Mouse (Mus musculus): ENCODE measurements around the gene Rnf19b.

The Rnf19b gene

DNA sequence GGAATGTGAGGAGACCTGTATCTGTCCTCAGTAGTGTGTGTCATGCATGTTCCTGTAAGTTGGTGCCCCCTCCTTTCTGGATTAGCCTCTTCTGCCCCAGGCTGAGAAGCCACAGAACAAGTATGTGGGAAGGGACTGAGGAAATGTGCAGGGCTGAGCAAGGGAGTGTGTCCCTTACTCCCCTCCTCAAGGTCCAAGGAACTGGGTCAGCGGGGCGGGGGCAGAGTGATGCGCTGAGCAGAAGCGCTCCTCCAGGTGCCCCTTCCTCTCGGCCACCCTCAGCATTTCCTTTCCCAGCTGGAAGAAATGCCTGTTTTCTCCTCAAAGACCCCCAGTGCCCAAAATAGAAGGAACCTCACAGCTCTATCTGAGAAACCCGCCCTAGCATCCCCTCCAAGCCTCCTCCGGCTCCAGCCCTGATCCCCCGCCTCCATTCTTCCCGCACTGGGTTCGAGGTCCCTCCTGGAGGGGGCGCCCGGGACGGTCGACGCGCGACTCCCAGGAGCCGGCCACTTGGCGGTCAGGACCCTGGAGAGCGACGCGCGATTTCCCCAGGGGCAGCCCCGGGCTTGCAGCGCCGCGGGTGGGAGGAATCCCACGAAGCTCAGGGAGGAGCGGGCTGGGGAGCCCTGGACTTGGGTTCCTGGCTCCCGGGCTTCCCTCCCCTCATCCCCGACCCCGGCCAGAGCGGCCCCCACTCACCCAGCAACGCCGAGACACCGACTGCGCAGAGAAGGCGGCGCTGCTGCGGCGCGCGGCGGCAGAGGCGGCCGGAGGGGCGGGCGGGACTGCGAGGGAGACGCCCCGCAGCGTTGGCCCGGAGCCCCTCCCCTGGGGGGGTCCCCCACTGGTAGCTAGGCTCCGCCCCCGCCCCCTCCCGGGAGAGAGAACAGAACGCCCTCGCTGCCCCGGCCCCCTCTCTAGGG is 62.7 kb downstream of the Rnf19b start:
- peak; percentile 61 to 67 for DNase-seq

DNA sequence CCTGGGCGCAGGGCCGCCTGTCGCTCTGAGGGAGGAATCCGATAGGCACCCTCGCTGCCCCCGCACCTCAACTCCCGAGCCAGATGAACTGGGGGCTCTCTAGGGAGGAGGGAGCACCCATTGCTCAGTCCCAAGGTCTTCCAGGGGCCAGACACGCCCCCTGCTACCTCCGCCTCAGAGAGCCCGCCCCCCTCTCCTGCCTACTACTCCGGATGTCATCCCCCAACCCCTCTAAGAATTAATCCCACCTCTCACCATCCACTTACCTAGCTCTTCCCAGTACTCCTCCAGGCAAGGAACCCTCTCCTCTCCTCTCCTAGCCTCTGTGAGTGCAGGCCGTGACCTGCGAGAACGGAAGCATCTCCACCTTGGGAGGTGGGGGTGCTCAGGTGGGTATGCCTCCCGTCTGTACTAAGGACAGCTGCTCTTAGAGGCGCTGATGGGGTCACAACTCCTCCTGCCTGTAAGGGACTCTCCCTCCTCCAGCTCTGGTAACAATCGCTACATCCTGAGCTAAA is 63.6 kb downstream of the Rnf19b start, which contains the start of gene Hpca:
TSS of gene Hpca (minus strand) at position 468 of the 518 bp plus-strand sequence.
- DNase-seq, result peak in 1 of 2 experiments; percentile 33

DNA sequence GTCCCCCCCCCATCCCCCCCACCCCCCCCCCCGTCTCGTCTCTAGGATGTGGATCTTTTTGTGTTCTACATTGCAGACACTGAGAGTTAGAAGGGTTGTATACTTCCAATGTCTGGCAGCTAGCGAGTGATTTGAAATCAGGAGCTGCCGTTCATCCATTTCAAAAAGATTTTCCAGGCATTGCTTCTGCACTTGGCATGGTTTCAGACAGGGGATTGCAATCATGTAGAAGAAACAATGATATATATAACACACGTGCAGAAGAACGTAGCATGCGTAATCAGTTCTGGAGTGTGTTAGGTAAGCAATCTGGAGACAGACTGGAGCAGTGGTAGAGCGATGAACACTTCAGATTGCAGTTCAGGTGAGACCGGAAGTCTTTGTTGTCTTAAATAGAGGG is 64.0 kb downstream of the Rnf19b start:
- DNase-seq, result no peak

DNA sequence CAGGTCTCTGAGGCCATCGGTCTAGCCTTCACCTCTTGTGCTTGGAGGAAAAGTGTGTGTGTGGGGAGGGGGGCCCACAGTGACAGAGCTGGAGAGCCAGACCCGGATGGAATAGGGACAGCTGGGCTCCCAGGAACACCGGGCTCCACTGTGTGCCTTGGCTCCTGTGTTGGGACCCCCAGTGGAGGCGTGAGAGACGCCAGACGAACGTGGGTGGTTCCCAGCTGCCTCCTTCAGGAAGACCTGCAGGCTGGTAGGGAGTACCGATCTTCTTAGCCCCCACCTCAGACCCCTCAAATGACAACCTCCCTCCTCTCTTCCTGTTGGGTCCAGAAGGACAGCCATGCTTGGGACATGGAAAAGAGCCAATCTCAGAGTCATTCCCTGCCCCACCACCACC is 64.6 kb downstream of the Rnf19b start:
- no peak for DNase-seq

DNA sequence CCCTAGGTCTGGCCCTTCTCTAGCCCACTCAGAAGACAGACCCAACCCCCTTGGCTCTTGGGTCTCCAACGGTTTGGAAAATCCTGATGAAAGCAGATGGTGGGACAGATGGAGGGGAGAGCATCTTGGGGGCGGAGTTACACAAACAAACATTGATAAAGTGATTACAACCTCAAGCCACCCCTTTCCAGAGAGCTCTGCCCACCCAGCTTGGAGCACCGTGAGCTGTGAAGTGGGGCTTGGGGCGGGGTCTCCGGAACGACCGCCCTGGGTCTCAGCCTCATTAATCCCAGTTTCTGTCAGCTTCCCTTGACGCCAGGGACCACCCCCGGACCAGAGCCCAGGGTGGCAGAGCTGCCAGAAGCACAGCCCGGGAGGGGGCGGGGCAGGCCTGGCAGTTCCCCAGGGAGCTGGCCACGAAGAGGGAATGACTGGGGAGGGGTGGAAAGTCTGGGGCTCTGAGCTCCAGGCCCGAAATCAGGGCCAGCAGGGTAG is 66.6 kb downstream of the Rnf19b start:
- peak; percentile 69 to 74 for DNase-seq

DNA sequence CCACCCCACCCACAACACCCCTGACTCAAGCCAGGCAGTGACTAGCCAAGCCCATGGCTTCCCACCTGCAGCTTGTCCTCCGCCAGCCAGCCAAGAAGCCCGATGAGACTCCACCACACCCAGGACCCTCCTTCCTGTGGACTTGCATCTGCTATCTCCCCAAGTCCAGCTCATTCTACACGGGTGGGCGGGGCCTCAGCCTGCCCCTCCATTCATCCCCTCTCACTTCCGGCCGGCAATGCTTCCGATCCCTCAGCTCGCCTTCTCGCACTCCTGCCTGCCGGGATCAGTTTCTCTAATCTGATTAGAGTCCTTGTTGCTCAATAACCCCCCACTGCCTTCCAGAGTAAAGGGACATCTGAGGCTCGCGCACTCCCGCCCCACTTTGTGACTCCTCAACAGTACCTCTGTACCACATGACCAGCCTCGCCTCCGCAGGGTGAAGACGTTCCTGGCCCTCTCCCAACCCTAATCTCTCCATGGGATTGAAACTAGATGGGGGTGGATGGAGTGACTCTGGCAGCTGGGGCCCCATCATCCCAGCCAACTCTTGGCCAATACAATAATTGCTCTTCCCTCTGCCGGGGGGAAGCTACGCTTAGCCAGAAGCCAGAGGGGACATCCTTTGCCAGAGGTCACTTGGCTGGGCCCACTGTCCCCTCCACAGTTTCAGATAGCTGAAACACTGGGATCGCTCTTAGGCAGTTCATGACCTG is 67.8 kb downstream of the Rnf19b start:
- DNase-seq, result peak; percentile 68 to 80

DNA sequence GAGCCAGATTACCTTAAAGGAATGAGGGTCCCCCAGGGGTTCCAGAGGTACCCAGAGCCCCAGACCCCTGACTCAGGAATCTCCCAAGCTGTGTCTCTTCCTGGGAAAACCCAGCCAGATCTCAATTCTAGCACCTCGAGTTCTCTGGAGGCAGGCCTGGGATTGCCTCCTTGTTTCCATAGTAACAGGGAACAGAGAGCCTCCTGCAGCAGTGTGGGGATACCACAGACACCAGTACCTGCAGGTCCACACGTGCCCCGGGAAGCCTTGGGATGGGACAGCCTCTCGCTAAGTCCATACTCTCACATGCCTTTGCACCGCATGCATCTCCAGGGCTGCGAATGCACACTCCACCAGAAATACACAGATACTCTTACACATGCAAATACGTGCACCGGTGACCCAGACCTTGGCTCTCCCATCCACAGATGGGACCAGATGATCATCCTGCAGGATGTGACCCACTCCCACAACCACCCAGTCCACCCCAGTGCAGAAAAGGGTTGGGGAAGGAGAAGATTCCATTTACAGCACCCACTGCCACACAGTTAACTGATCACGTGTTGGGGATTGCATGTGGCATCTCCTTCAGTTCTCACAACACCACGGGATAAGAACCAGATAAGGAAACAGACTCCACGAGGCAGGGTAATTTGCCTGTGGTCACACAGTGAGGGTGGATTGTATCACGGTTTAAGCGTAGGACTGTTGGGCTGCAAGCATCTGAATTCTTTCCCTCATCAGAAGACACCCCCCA is 70.7 kb downstream of the Rnf19b start:
- DNase-seq, result no peak

DNA sequence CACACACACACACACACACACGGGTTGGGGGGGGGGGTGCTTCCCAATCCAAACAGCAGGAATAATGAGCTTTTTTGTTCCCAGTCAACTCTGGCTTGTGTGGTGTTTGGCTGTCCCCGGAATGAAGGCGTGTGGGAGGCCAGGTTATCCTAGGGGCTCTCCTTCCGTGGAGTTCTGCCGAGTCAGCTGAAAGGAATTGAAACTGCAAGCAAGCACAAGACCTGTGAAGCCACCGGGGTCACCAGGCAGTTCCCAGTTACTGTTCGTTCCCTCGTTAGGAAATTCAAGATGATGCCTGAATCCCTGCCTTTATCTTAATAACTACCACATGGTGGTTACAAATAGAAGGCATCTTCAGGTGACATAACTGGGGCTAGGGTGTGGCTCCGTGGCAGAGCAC is 71.3 kb downstream of the Rnf19b start:
- DNase-seq, result no peak

DNA sequence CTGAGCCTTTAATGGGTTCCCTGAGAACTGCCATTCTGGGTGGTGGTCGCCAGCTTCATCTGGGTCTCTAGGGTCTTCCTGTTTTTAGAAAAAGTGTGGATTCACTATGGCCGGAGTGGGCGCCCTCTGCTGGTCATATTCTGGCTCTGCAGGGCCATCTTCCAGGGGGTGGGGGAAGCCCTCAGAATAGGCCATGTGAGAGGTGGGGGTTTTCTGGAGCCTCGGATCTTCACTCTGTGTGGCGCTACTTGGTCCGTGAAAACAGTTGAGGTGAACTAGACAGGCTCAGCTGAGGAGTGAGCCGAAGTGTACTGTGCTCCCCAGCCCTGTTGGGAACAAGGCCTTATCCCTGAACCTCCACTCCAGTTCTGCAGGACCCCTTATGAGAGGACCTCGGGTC is 72.1 kb downstream of the Rnf19b start:
- DNase-seq, result peak; percentile 71 to 80

DNA sequence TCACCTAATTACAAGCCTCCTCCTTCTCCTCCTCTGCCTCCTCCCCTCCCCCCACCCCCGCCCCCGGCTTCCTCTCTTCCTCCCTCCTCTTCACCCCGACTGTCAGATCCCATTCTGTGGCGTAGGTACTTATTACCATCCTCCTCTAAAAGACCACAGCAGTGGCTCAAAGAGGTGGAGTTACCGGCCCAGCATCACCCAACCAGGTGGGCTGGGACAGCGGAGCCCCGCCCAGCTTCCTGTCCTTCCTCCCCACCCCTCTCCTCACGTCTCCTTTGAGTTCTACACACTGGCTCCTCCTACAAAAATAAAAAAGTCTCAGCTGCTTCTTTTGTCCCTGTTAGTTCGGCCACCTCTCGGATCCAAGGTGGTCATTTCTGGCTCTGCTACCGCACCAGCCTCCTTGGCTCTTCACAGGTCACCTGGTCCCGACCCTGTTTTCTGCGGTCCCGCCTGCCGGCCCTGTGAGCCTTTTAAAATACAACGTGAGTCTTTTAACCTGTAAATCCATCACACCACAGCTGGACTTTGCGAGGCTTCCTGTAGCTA is 72.8 kb downstream of the Rnf19b start:
- no peak for DNase-seq

DNA sequence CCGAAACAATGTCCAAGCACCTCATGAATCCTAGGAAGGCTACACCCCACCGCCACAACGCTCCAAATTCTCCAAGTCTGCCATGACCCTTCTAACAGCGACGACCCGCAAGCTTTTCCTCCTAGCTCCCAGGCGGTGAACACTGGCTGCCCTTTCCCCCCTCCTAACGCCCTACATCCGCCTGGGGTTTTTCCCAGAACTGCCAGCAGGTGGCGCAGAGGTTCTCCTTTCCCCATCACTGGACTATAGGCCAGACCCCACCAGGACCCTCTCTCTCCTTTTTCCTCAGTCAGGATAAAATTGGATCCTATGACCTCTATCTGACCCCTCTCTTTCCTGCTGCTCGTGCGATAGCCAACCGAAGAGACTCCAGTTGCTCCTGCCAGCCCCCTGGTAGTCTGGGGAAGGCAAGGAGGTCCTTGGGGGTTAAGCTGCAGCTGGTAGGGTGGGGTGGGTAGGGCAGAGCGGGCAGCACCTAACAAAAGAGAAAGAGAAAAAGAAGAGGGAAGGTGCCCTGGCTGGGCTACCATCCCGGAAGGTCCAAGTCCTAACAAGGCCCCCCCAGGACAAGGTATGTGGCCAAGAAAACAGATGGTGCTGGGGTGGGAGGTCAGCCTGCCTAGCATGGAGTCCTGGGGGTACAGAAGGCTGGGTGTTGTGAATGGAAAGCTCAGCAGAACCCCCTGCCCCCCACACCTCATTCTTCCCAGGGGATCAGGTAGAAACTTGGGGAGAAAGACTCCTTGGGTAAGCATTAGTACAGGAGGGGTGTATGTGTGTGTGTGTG is 76.9 kb downstream of the Rnf19b start:
- peak; percentile 92 to 96 for DNase-seq
